Mouse (Mus musculus): ENCODE data around the gene Batf.
"Not testable (repeated sequence)": the region's sequence is repeated elsewhere in the genome, so short reads cannot be mapped to it uniquely, and the experiment has no call there.

The Batf gene

DNA sequence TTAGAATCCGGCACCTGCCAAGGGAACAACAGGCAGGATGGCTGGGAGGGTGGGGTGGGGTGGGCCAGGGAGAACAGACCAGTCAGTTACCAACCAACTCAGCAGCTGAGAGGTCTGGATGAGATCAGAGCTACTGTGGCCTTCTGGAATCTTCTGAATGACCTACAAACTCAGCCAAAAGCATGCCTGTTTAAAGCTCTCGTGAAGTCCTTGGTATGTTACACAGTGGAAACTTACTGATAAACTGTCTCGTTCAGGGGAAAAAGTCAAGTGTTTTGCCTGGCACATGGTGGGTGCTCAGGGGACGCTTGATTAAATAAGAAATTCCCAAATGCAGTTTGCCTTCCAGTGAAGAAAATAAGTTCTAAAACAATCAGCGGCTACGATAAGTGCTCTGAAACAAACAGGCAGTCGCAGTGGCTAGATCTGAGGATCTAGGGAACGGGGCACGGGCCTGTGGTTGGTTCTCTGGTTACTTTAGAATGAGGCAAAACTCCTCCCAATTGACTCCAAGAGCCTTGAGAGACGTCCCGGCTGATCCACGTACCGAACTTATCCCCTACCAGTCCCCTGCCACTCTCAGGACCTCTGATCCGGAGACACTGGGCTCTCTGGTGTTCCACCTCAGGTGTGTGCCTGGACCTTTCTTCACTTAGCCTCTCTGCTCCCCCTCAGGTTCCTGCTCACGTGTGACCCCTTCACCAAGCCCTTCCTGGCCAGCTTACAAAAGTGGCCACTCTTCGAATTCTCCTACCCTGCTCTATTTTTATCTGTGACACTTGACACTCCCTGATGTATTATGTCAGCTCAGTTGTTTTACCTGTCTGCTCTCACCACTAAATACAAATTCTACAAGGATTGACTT, 1.8 kb upstream of the Batf start:
- DNase-seq (ENCODE audit: low spot score) = no peak

DNA sequence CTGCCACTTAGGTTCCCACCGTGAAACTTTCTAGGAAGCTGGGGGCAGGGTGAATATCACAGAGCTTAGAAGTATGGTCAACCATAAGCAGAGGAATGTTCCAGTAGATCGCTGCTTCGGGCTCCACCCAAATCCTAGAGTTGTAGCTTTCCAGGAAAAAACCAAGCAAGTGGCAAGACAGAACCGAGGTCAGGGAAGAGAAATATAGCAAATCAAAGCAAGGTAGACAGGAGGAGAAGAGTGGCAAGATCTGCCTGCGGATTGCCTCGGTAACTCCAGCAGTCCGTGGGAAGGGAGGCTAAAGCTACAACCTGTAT, 706 bp downstream of the Batf start:
- DNase-seq (ENCODE audit: low spot score) = no peak

DNA sequence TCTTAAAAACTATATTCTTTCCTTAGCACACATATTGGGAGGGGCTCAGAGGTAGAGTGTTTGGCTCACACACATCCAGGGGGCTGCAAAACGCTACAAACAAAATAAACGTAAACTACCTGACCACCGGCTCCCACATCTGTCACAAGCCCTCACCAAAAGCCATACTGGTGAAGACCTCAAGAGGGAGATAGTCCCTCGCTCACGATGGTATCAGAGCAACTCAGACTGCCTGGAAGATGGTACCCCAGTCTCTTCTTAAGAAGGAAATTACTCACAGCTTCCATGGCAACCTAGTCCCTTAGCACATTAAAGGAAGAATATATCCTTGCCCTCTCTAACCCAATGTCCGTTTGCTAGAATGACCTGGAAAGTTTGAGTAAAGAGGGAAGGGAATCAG, 1.4 kb downstream of the Batf start:
- DNase-seq (ENCODE audit: low spot score) = no peak

DNA sequence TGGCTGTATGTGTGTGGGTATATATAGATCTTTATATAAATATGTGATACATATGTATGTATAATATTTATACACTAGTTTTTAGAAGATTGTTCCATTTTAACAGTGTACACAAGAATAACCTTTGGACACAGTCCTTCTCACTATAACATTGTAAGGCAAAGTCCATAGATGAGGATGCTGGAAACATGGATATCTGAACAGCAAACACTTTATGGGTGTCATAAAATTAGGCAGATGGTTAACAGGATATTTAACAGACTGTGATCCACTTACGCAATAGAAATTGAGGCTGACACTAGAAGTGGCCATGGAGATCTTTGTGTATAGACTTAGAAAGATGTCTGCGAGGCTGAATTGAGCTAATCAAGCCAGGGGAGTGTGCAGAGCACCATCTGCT, 9.3 kb downstream of the Batf start:
- no peak for DNase-seq (ENCODE audit: low spot score)

DNA sequence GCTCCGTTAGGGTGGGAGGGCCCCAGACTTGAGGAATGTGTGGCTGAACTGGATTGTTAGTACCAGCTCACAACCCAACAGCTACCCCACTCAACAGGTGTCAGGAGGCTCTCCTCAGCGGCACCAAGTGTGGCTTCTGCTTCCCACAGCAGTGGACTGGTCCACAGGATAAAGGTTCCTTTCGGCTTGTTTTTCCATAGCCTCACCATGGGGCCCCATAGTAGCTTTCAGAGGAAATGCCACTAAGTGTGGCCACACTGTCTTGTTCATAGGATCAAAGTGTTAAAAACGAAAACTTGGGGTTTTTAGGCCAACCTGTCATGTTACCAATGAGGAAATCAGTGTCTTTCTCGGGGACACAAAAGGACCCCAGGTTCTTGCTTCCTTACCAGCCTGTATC, 10.0 kb downstream of the Batf start:
- no peak for DNase-seq (ENCODE audit: low spot score)

DNA sequence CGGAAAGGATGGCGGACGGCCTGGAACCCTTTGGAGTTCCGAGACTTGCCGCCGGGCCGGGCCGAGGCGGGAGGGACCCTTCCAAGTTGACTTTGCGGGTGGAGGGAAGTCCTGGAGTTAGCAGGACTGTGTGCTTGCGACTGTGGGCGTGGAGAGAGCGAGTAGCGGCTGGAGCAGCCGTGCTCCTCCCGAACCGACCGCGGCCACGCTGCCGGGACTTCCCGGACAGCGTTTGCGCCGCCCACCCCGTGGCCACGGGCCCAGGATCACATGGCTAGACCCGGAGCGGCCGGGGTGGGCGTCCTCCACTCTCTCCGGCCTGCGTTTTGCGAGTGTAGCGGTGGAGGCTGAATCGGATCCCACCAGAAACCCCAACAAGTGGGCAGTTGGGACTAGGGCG, 11.7 kb downstream of the Batf start:
- not testable (repeated sequence) for DNase-seq (ENCODE audit: low spot score)

DNA sequence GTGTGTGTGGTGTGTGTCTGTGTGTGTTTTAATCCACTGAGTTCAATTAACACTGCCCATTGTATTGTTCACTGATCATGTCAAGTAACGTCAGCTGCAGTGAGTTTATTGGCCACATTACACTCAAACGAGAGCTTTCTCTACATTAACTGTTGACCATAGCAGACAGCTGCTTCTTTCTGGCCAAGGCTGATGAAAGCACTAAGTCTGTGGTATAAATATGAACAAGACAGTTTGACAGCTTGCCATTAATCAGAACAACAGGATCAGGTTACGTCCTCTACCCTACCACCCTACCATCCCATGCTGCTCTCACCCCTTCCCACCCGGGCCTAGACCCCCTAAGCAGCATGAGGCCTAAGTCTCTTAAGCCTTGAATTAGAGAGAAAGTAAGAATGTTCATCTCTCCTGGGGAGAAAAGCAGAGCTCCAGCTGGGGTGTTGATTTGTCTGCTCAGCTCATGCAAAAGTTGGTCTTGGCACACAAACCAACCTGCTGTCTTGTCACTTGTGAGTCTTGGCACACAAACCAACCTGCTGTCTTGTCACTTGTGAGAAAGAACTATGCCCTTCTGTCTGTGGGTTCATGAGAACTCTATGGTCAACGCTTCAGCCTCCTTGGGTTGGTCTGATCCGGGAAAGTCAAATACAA, 13.8 kb downstream of the Batf start:
- DNase-seq (ENCODE audit: low spot score) = peak; percentile 31

DNA sequence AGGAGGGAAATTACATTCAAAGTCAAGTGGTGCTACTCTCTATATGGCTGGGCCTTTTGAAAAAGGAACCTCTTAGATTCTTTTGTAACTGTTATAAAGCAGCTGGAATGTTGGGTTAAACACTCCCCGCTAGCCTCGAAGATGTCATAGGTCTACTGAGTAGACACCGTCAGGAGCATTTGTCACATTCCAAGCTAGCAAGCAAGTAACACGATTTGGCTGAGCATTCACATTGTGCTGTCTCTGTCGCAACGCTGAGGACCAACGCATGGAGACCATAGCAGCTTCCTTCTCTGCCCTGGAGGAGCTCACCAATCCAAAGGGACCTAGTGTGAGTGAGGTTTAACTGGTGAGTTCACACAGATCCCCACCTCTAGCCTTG, 14.4 kb downstream of the Batf start:
- DNase-seq (ENCODE audit: low spot score) = no peak

DNA sequence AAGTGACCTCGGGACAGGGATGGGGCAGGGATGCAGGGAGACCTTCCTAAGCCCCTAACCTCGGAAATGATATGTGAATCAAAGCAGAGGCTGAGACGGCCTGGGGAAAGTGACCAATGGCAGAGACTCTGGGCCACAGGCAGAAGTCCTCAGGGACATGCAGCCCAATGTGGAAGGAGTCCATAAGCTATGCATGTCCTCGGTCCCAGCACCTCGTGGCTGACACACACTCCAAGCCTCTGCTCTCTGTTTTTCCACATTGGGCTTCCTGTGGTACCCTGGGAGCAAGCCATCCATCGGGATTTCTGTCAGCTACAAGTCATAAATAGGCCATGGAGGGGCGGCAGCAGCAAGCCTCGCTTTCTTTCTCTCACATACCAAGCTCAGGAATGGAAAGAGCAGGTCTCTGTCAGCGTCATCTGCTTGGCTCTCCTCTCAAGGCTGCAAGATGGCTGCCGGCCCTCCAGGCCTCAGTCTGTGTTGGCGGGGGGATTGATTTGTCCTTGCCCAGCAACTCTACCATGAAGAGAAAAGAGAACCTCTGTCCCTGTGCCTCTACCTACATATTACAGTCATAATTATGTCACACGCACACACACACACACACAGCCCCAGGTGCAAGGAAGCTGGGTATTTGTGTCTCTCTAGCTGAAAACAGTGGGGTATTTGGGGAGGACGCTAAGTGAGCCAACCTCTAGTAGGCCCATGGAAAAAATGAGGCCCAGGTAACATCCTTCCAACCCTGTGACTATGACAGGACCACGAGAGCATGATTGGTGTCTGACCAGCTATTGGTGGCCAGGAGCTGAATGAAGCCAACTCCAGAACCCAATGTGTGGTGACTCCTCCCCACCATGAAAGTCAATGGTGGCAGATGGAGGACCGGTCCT, 15.9 kb downstream of the Batf start:
- DNase-seq (ENCODE audit: low spot score) = no peak

DNA sequence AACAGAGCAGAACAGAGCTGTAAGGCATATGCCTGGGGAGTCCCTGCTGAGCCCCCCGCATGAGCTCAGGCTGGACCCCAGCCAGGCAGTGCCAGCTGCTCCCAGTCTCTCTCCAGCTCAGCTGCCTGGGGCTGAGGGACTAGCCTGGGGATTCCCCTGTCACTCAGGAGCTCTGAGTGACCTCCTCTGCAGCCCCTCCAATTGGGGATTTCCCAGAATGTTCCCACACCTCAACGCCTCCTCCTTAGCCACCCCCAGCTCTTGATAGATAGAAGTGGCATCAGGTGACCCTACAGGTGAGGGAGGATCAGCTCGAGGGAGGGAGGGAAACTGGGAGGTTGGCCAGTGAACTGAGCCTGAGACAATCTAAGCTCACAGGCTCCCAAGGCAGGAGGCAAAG, 17.0 kb downstream of the Batf start:
- no peak for DNase-seq (ENCODE audit: low spot score)

DNA sequence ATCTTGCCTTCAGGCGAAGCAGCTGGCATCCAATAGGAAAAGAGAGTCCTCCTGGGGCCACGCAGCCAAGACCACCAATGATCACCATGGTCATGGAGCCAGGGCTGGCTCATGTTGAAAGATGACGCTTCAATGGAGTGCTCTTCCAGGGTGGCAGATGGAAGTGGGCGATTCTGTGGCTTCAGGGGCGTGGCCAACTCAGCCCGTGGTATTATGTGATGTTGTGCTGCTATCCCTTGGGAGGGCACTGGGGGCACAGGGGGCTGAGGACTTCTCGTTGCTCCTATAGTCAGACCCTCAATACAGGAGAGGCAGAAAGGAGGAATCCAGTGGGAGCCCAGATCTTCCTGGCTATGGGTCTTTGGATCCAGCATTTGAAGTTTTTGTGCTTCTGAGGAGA, 18.1 kb downstream of the Batf start:
- DNase-seq (ENCODE audit: low spot score) = no peak

DNA sequence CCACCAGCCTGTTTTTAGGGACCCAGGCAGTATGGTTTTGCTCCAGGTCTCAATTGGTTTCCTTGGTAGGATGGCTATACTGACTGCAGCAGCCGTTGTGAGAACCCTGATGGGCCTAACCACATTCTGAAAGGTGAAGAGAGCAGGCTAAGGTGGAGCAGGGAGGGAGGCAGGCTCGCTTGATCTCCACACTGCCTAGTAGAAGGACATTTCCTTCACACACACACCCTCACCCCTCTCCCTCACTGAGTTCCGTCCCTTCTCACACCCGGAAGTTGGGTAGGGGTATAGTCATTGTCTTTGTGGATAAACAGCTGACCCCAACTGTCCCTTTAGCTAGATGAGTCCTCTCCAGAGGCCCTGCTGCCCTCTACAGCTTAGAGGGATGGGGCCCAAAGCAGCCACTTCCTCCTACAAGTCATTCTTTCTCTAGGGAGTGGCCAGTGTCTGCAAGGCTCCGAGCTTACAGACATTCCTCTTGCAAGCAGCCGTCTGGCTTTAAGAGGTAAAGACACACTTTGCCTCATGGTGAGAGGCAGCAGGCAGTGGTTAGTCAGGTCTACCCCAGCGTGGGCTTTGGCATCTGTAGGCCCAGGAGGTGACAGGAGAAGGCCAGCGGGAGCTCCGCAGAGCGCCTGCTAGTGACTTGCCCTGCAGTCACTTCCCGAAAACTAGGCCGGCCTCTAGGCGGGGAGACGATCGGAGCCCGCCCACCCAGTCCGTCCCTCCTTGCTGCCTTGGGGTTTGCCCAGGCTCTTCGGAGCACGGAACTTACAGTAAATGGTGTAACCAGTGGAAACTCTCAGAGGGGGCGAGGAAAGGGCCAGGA, 18.7 kb downstream of the Batf start:
- peak; percentile 57 for DNase-seq (ENCODE audit: low spot score)

DNA sequence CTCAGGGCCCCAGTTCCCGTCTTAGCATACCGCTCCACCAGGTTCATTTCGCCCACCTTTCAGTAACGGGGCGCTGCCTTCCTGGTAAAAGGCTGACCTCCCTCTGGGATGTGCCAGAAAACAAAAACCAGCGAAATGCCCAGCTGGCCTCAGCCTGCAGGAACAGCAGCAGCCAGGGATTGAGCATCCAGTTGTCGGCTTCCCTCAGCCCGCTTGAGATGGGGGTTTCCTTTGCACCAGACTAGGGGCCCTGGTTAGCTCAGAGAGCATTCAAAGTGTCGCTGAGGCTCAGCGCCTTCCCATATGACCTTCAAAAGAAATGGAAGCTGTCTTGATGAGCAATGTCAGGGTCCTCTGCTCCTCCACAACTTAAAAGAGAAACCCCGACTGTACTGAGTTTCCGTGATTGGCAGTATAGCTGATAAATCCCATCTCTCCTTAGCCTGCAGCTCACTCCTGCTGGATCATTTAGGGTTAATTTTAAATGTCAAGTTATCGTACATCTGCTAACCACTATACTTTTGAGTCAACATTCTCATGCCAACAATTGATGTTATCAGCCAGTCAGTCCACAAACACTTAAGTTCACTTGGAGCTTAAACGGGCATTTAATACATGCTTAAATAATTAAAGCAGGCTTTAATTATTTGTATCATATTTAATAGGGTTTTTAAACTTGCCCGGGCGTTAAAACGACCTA, 19.5 kb downstream of the Batf start:
- no peak for DNase-seq (ENCODE audit: low spot score)

DNA sequence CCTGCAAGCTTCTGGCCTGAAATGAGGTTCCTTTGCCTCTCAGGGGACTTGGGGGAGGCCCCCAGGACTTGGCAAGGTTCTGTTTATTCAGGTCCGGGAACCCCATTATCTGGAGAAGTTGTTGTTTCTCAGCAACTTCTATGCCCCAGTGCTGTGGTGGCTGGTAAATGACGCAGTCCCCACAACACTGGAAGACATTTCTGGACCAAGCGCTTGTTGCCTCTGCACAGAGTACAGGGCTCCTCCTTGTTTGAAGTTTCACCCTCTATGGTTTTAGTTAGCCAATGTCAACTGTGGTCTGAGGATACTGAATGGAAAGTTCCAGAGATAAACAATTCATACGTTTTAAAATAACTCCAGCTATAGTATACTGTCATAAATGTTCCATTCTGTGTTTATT, 20.4 kb downstream of the Batf start:
- DNase-seq (ENCODE audit: low spot score) = no peak

DNA sequence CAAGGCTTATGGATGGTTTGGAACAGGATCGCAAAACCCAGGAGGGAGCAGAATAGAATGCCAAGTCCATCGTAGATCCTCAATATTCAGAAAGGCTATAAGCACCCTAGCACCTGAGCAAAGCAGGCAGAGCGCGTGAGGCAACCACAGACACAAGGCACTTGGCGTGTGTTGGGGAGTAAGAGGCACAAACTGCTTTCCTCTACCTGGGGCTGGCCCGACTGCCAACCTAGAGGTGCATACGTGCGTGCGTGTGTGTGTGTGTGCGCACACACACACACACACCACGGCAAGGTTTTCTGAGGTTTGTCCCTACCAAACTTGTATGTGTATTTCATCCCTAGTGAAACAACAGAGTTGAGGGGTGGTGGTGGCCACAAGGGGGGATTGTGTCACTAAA, 20.9 kb downstream of the Batf start:
- DNase-seq (ENCODE audit: low spot score) = no peak

DNA sequence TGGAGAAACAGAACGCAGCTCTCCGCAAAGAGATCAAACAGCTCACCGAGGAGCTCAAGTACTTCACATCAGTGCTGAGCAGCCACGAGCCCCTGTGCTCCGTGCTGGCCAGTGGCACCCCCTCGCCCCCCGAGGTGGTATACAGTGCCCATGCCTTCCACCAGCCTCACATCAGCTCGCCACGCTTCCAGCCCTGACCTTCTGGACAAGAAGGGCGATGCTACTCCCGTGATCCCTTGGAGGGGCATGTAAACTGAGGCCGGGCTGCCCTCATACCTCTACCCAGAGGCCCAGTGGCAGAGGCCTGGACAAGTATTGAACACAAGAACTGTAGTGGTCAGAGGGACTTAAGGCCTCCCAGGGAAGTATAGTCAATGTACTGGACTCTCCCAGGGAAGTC, 22.1 kb downstream of the Batf start:
- DNase-seq (ENCODE audit: low spot score) = no peak

DNA sequence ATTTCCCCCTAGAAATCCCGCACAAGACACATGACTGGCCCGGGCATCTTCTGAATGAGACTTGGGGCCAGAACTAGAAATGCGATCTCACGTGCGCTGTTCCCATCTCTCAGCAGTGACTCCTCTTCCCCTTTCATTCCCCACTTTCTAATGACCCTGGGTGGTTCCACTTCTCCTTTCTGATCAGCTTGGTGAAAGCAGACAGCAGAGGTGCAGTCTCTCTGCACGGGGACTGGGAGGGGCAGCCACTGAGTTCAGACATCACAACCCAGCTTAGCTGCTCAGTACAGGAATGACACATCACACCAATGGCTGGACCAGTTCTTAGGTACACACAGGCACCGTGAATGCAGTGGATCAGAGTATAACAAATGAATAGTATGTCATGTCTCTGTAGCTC, 24.2 kb downstream of the Batf start:
- DNase-seq (ENCODE audit: low spot score) = no peak

DNA sequence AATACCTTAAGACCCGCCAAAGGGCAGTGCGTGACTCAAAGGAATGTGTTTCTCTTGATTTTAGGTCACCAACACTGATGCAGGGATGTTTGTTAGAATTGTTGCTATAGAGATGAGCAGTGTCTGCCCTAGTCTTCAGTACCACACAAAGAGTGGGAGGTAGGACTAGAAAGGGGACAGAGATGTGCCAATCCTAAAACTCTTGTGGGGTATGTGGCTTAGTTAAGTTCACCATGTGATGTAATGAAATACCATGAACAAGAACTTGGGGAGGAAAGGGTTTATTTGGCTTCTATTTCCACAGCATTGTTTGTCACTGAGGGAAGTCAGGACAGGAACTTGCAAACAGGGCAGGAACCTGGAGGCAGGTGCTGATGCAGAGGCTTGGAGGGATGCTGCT, 26.1 kb downstream of the Batf start:
- no peak for DNase-seq (ENCODE audit: low spot score)

DNA sequence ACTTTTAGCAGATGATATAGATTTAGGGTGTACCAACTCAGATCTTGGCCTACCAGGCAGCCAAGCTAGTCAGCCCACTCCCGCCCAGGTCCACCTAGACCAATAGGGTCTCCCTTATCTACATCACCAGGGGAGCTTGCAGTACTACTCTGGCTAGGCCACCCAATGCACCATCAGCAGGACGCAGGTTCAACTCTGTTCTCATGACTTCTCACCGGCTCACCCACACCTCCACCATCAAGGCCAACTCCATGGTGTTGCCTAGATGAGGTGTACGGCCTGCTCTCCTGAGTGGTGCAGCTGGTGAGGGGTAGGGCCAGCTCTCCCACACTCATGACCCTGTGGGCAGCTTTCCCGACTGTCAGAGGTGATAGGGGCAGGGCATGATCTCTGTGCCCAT, 27.7 kb downstream of the Batf start:
- DNase-seq (ENCODE audit: low spot score) = no peak

DNA sequence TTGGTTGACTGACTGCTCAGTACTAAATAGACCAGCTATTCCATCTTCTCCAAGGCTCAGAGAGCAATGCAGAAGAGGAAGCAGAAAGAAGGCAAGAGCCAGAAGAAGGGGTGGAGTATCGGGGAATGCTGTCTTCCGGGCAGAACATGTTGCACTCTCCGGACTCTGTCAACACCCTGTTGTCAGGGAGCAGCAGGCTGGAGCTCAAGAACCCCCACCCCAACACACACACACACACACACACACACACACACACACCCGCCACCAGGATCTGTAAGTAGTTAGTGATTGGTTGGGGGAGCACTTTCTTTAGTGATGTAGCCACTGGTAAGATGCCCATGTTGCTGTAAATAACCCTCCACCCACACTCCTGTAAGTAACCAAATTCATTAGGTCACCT, 38.8 kb downstream of the Batf start:
- DNase-seq (ENCODE audit: low spot score) = no peak

DNA sequence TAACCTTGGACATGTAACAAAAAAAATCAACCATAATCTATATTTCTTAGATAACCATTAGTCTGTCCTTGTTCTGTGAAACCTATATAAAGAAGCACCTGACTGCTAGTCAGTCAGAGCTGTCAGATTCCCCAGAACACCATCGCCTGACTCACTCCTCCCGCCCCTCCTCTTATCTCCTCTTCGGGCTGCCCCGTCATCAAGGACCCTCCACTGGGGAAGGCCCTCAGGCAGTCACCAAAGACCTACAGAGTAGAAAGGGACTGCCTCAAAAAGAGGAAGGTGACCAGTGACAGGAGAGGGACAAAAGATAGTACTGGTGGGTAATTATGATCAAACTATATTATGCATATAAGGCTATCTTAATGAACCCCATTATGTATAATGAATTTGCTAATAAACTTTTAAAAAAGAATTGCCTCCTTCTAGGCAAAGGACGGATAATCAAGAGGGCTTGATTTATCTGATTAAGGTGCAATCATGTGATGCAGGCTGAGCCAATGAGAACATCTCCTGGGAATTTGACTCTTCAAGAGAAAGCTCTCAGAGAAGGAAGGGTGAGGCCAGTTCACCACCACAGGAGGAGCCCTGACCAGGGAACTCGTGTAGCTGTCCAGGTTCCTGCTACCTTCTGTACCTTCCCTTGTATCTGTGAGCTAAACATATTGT, 40.4 kb downstream of the Batf start:
- no peak for DNase-seq (ENCODE audit: low spot score)

Data from adipocyte (in vitro differentiated cells).